Mouse (Mus musculus) C2C12 (cell line): ENCODE data around the gene Coasy. TPM values are rescaled to one million over a fixed set of nuclear protein-coding genes. Genes with fewer than 3 reads are reported as not detected.

Experiments
- H3K27me3 ChIP-seq: one replicate; pipeline ENCODE4 v1.6.1; 2011; ENCODE audit not compliant: control insufficient read depth, insufficient read depth, insufficient read length
- H3K36me3 ChIP-seq: one replicate; pipeline ENCODE4 v1.6.1; 2011; ENCODE audit not compliant: control insufficient read depth, insufficient read depth
- H3K4me3 ChIP-seq: one replicate; pipeline ENCODE4 v1.5.1; 2011; ENCODE audit warnings: mild to moderate bottlenecking, control low read depth; ENCODE audit not compliant: poor library complexity, insufficient read depth, severe bottlenecking
- H3K79me2 ChIP-seq: one replicate; pipeline ENCODE4 v1.6.1; 2011; ENCODE audit not compliant: control insufficient read depth, insufficient read depth
- H3K79me3 ChIP-seq: one replicate; pipeline ENCODE4 v1.6.1; 2011; ENCODE audit warnings: low read depth, control low read depth
- H3ac ChIP-seq: one replicate; pipeline ENCODE3; 2011; ENCODE audit warnings: low read depth; ENCODE audit not compliant: control insufficient read depth, insufficient read length
- CEBPB ChIP-seq: IDR thresholded peaks from one replicate; pipeline ENCODE4 v1.6.1; 2011; ENCODE audit warnings: low read depth, mild to moderate bottlenecking, control low read depth, moderate library complexity
- CTCF ChIP-seq: IDR thresholded peaks from one replicate; pipeline ENCODE4 v1.5.1; 2011; ENCODE audit not compliant: control insufficient read depth, insufficient read depth, insufficient read length
- FOSL1 ChIP-seq: IDR thresholded peaks from one replicate; pipeline ENCODE4 v1.8.0; 2011; ENCODE audit warnings: mild to moderate bottlenecking, low read length; ENCODE audit not compliant: poor library complexity, insufficient read depth, severe bottlenecking
- MAX ChIP-seq: IDR thresholded peaks from one replicate; pipeline ENCODE4 v1.6.1; 2011; ENCODE audit warnings: mild to moderate bottlenecking, control low read depth
- MYOD1 ChIP-seq: IDR thresholded peaks from one replicate; pipeline ENCODE4 v1.6.1; 2011; ENCODE audit warnings: low read depth; ENCODE audit not compliant: control insufficient read depth, insufficient read length
- MYOG ChIP-seq: IDR thresholded peaks from one replicate; pipeline ENCODE4 v1.6.1; 2011; ENCODE audit not compliant: control insufficient read depth, insufficient read length; ENCODE audit errors: extremely low read depth
- USF1 ChIP-seq: IDR thresholded peaks from one replicate; pipeline ENCODE4 v1.6.1; 2011; ENCODE audit warnings: low read depth, mild to moderate bottlenecking, control low read depth, moderate library complexity
- polyA plus RNA-seq: library from polyadenylated mRNA; unstranded; fragments of >200 nt; fragmentation: generic; extraction: Trizol; gene quantifications from one replicate; pipeline ENCODE4 v1.2.1, GENCODE M21; 2012; ENCODE audit warnings: missing spikeins

The Coasy gene
- polyA plus RNA-seq, 1 experiment, result 31.0 TPM

GRCm38 (mm10) chr11:101127075-101127474 lies 44.7 kb downstream of the Coasy start:
- Histone ChIP-seq H3K79me2 (peaks cover 6% of the 10 kb centered on the region), H3K36me3 (peaks cover 38% of the 10 kb centered on the region), H3K79me3 (no peaks in the 10 kb centered on the region), H3K27me3 (no peaks in the 10 kb centered on the region), H3K4me3 (no peak overlapping the region), H3ac (no peak overlapping the region)
- TF ChIP-seq CEBPB (no peak), FOSL1 (no peak), CTCF (no peak), USF1 (no peak), MAX (no peak)

GRCm38 (mm10) chr11:101128996-101129577 lies 46.7 kb downstream of the Coasy start:
- Histone ChIP-seq H3K36me3 (peaks cover 19% of the 10 kb centered on the region), H3K27me3 (no peaks in the 10 kb centered on the region), H3K4me3 (no peak overlapping the region), H3K79me2 (no peaks in the 10 kb centered on the region), H3ac (no peak overlapping the region), H3K79me3 (no peaks in the 10 kb centered on the region)
- TF ChIP-seq MYOD1 (no peak), CEBPB (no peak)

GRCm38 (mm10) chr11:101130056-101130756 lies 47.8 kb downstream of the Coasy start:
- Histone ChIP-seq H3K79me3 (no peaks in the 10 kb centered on the region), H3K4me3 (no peak overlapping the region), H3K36me3 (peaks cover 15% of the 10 kb centered on the region), H3ac (no peak overlapping the region), H3K79me2 (no peaks in the 10 kb centered on the region), H3K27me3 (no peaks in the 10 kb centered on the region)
- no peak for TF ChIP-seq MYOD1

- Histone ChIP-seq H3K27me3 (no peaks in the 10 kb centered on the region), H3K79me3 (no peaks in the 10 kb centered on the region), H3K79me2 (no peaks in the 10 kb centered on the region), H3K4me3 (no peak overlapping the region), H3K36me3 (peaks cover 7% of the 10 kb centered on the region), H3ac (no peak overlapping the region)
- no peak for TF ChIP-seq USF1
- no peak for TF ChIP-seq MYOG
- TF ChIP-seq FOSL1, result no peak
- TF ChIP-seq MAX, result no peak
- no peak for TF ChIP-seq MYOD1
- TF ChIP-seq CEBPB, result no peak
- no peak for TF ChIP-seq CTCF
Observed at GRCm38 (mm10) chr11:101131187-101131586, 48.8 kb downstream of the Coasy start.

GRCm38 (mm10) chr11:101131701-101132100 lies 49.3 kb downstream of the Coasy start:
- H3ac ChIP-seq, result no peak overlapping the region
- no peak for TF ChIP-seq FOSL1
- no peak for TF ChIP-seq MYOD1
- no peak for TF ChIP-seq MAX
- TF ChIP-seq MYOG, result no peak
- no peak for TF ChIP-seq CTCF
- TF ChIP-seq CEBPB, result no peak
- TF ChIP-seq USF1, result no peak
- H3K27me3 ChIP-seq, result no peaks in the 10 kb centered on the region
- peaks cover 1% of the 10 kb centered on the region for H3K36me3 ChIP-seq
- H3K4me3 ChIP-seq, result no peak overlapping the region
- H3K79me3 ChIP-seq, result no peaks in the 10 kb centered on the region
- no peaks in the 10 kb centered on the region for H3K79me2 ChIP-seq

- no peaks in the 10 kb centered on the region for H3K27me3 ChIP-seq
- no peaks in the 10 kb centered on the region for H3K36me3 ChIP-seq
- no peak overlapping the region for H3ac ChIP-seq
- no peaks in the 10 kb centered on the region for H3K79me3 ChIP-seq
- no peaks in the 10 kb centered on the region for H3K79me2 ChIP-seq
- TF ChIP-seq MYOG, result no peak
- TF ChIP-seq CTCF, result no peak
- no peak for TF ChIP-seq USF1
- no peak for TF ChIP-seq CEBPB
- TF ChIP-seq FOSL1, result no peak
- no peak for TF ChIP-seq MYOD1
- H3K4me3 ChIP-seq, result no peak overlapping the region
Observed at GRCm38 (mm10) chr11:101133037-101133436, 50.7 kb downstream of the Coasy start.
